Mouse (Mus musculus) erythroblast, embryonic 14.5 days (primary cell): Measurements from ENCODE around the gene Zfp646.

Experiments used
- GATA1 ChIP-seq: IDR thresholded peaks from 2 replicates; pipeline ENCODE4 v1.6.1; 2012; ENCODE audit warnings: low read length, inconsistent platforms, mixed read lengths
- TAL1 ChIP-seq: IDR thresholded peaks from 3 replicates; pipeline ENCODE4 v1.6.1; 2012; ENCODE audit warnings: low read length, inconsistent platforms, mixed read lengths

DNA sequence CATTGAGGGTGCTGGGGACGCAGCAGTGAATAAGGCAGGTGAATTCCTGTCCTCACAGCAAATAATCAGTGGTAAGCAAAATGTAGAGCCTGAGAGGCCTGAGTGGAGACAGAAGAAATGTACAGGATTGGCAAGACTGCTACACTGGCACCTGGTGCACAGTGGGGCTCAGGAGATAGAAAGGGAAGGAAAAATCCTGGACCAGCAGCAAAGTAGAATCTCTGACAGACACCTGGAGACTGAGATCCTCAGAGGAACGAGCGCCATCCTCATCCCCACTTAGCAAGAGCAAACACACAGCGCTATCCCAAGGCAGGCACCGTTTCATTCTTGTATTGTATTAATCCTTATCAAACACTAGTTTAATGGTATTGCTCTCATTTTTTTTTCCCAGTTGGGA lies 38.5 kb upstream of the Zfp646 start:
- TF ChIP-seq TAL1 (no peak), GATA1 (no peak)
